Mouse (Mus musculus): Measurements from ENCODE around the gene Fignl2. TPM values are rescaled to one million over a fixed set of nuclear protein-coding genes. Genes with fewer than 3 reads are reported as not detected.

The Fignl2 gene
- total and polyA plus RNA-seq, 2 experiments, result 1.8 to 6.4 TPM

- peaks cover 17% of the 10 kb centered on the region for H3K4me1 ChIP-seq (ENCODE audit: control insufficient read depth, insufficient read depth, low read length)
- TF ChIP-seq POLR2A (IDR thresholded peaks at IDR 0.05; ENCODE audit: extremely low read depth, insufficient read depth, low read length) (no peak), CTCF (IDR thresholded peaks at IDR 0.05; ENCODE audit: low read depth, low read length) (no peak)
- H3K4me3 ChIP-seq (ENCODE audit: insufficient read depth, low read depth, low read length), result no peak overlapping the region
- peaks cover 53% of the 10 kb centered on the region; the same call in 1 of the 2 replicates for H3K79me2 ChIP-seq (ENCODE audit: control insufficient read depth, insufficient read depth, low read length)
- no peak overlapping the region for H3K27ac ChIP-seq (replicated peaks; ENCODE audit: insufficient read depth, low read depth, low read length)
- H3K9ac ChIP-seq (ENCODE audit: low read depth, low read length), result no peak overlapping the region
- H3K36me3 ChIP-seq (ENCODE audit: control insufficient read depth, insufficient read depth, low read length), result no peaks in the 10 kb centered on the region
- 64% methylated on average over 26 of the region's 26 CpGs for WGBS
- DNase-seq (ENCODE audit: extremely low read depth, low read depth, low spot score), result no peak
- H3K27me3 ChIP-seq (ENCODE audit: control insufficient read depth, insufficient read depth, low read length), result no peaks in the 10 kb centered on the region
These were observed 2.0 kb downstream of the Fignl2 start for GRCm38 (mm10) chr15:101076071-101077000.

- no peaks in the 10 kb centered on the region for H3K27me3 ChIP-seq (ENCODE audit: control insufficient read depth, insufficient read depth, low read length)
- H3K36me3 ChIP-seq (ENCODE audit: control insufficient read depth, insufficient read depth, low read length), result no peaks in the 10 kb centered on the region
- no peak overlapping the region for H3K9ac ChIP-seq (ENCODE audit: low read depth, low read length)
- TF ChIP-seq POLR2A (IDR thresholded peaks at IDR 0.05; ENCODE audit: extremely low read depth, insufficient read depth, low read length) (no peak), CTCF (IDR thresholded peaks at IDR 0.05; ENCODE audit: low read depth, low read length) (no peak)
- peaks cover 20% of the 10 kb centered on the region for H3K4me1 ChIP-seq (ENCODE audit: control insufficient read depth, insufficient read depth, low read length)
- no peak overlapping the region for H3K27ac ChIP-seq (replicated peaks; ENCODE audit: insufficient read depth, low read depth, low read length)
- no peak for DNase-seq (ENCODE audit: extremely low read depth, low read depth, low spot score)
- 86% methylated on average over 5 of the region's 5 CpGs for WGBS
- H3K79me2 ChIP-seq (ENCODE audit: control insufficient read depth, insufficient read depth, low read length), result peaks cover 56% of the 10 kb centered on the region; the same call in 1 of the 2 replicates
- H3K4me3 ChIP-seq (ENCODE audit: insufficient read depth, low read depth, low read length), result no peak overlapping the region
These were observed 2.7 kb downstream of the Fignl2 start for GRCm38 (mm10) chr15:101075656-101076055.

DNA sequence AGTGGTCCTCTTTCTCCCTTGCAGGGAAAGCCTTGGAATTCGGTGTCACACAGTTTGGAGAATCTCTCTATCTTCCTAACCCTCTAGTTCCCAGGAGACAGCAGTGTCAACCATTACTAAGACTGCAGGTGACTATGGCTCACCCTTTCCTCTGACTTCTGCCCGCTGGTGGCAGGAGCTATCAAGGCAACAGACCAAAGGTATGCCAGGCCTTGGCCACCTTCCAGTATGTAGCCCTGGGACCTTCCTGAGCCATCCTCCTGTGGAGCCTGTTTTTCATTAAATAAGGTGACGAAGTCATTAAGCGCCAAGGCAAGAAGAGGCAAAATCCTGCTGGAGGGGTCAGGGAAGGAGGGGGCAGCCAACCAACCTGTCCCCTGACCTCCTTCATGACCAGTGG lies 3.2 kb downstream of the Fignl2 start:
- no peak overlapping the region for H3K9ac ChIP-seq (ENCODE audit: low read depth, low read length)
- TF ChIP-seq CTCF (IDR thresholded peaks at IDR 0.05; ENCODE audit: low read depth, low read length) (peak; percentile 58), POLR2A (IDR thresholded peaks at IDR 0.05; ENCODE audit: extremely low read depth, insufficient read depth, low read length) (no peak)
- H3K27me3 ChIP-seq (ENCODE audit: control insufficient read depth, insufficient read depth, low read length), result no peaks in the 10 kb centered on the region
- peaks cover 21% of the 10 kb centered on the region for H3K4me1 ChIP-seq (ENCODE audit: control insufficient read depth, insufficient read depth, low read length)
- no peak overlapping the region for H3K27ac ChIP-seq (replicated peaks; ENCODE audit: insufficient read depth, low read depth, low read length)
- 45% methylated on average over 4 of the region's 4 CpGs for WGBS
- peaks cover 53% of the 10 kb centered on the region; the same call in 1 of the 2 replicates for H3K79me2 ChIP-seq (ENCODE audit: control insufficient read depth, insufficient read depth, low read length)
- no peaks in the 10 kb centered on the region for H3K36me3 ChIP-seq (ENCODE audit: control insufficient read depth, insufficient read depth, low read length)
- H3K4me3 ChIP-seq (ENCODE audit: insufficient read depth, low read depth, low read length), result no peak overlapping the region
- DNase-seq (ENCODE audit: extremely low read depth, low read depth, low spot score), result peak; percentile 76

DNA sequence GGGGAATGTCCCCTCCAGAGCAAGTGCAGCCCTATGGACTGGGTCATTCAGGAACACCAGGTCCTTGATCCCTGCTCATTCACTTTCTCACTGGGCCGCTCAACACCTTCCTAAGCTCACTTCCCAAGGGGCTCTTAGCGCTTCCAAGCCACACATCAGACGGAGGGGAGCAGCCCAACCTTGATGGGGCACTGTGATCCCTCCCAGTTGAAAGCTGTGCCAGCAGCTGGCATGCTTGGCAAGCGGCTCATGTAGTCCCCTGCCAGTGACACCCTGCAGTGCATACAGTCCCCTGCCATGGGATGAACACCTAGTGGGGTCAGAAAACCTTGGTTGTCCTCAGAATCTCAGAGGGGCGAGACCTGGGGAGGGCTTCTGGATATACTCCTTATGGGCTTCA lies 4.3 kb downstream of the Fignl2 start:
- Histone ChIP-seq H3K4me3 (ENCODE audit: insufficient read depth, low read depth, low read length) (no peak overlapping the region), H3K9ac (ENCODE audit: low read depth, low read length) (no peak overlapping the region), H3K4me1 (ENCODE audit: control insufficient read depth, insufficient read depth, low read length) (peaks cover 28% of the 10 kb centered on the region), H3K79me2 (ENCODE audit: control insufficient read depth, insufficient read depth, low read length) (peaks cover 57% of the 10 kb centered on the region; the same call in 1 of the 2 replicates), H3K36me3 (ENCODE audit: control insufficient read depth, insufficient read depth, low read length) (no peaks in the 10 kb centered on the region), H3K27me3 (ENCODE audit: control insufficient read depth, insufficient read depth, low read length) (no peaks in the 10 kb centered on the region), H3K27ac (replicated peaks; ENCODE audit: insufficient read depth, low read depth, low read length) (no peak overlapping the region)
- DNase-seq (ENCODE audit: extremely low read depth, low read depth, low spot score), result no peak
- TF ChIP-seq POLR2A (IDR thresholded peaks at IDR 0.05; ENCODE audit: extremely low read depth, insufficient read depth, low read length) (no peak), CTCF (IDR thresholded peaks at IDR 0.05; ENCODE audit: low read depth, low read length) (no peak)
- WGBS, result 66% methylated on average over 5 of the region's 5 CpGs

- no peak overlapping the region for H3K9ac ChIP-seq (ENCODE audit: low read depth, low read length)
- WGBS, result 57% methylated on average over 2 of the region's 2 CpGs
These were observed 5.6 kb downstream of the Fignl2 start for GRCm38 (mm10) chr15:101072736-101073135.

DNA sequence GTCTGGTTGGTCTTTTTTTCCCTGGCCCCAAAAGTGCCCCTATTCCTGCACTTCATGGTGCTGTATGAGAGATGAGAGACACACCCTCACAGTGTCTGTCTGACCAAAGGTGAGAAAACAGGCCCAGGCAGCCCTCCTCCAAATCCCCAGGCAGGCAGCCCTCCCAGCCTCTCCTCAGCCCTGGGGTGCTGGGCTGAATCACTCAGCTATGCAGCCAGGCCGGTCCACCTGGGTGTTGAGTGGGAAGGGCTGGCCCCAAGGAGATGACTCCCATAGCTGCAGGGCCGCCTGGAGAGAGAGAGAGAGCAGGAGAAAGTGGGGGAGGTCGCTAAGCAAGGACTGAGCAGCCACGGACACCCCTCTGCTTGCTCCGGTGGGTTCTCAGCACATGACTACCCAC lies 7.6 kb downstream of the Fignl2 start:
- no peaks in the 10 kb centered on the region for H3K36me3 ChIP-seq (ENCODE audit: control insufficient read depth, insufficient read depth, low read length)
- peaks cover 54% of the 10 kb centered on the region; the same call in 1 of the 2 replicates for H3K79me2 ChIP-seq (ENCODE audit: control insufficient read depth, insufficient read depth, low read length)
- no peaks in the 10 kb centered on the region for H3K27me3 ChIP-seq (ENCODE audit: control insufficient read depth, insufficient read depth, low read length)
- peaks cover 25% of the 10 kb centered on the region for H3K4me1 ChIP-seq (ENCODE audit: control insufficient read depth, insufficient read depth, low read length)
- no peak overlapping the region for H3K9ac ChIP-seq (ENCODE audit: low read depth, low read length)
- no peak overlapping the region for H3K27ac ChIP-seq (replicated peaks; ENCODE audit: insufficient read depth, low read depth, low read length)
- no peak for DNase-seq (ENCODE audit: extremely low read depth, low read depth, low spot score)
- no peak overlapping the region for H3K4me3 ChIP-seq (ENCODE audit: insufficient read depth, low read depth, low read length)
- 71% methylated on average over 5 of the region's 5 CpGs for WGBS
- TF ChIP-seq POLR2A (IDR thresholded peaks at IDR 0.05; ENCODE audit: extremely low read depth, insufficient read depth, low read length) (no peak), CTCF (IDR thresholded peaks at IDR 0.05; ENCODE audit: low read depth, low read length) (no peak)

More at GRCm38 (mm10) chr15:101072736-101073135, 5.6 kb downstream of the Fignl2 start:
- Histone ChIP-seq H3K79me2 (ENCODE audit: control insufficient read depth, insufficient read depth, low read length) (peaks cover 55% of the 10 kb centered on the region; the same call in 1 of the 2 replicates), H3K4me3 (ENCODE audit: insufficient read depth, low read depth, low read length) (no peak overlapping the region), H3K27ac (replicated peaks; ENCODE audit: insufficient read depth, low read depth, low read length) (no peak overlapping the region), H3K36me3 (ENCODE audit: control insufficient read depth, insufficient read depth, low read length) (no peaks in the 10 kb centered on the region), H3K4me1 (ENCODE audit: control insufficient read depth, insufficient read depth, low read length) (peaks cover 29% of the 10 kb centered on the region), H3K27me3 (ENCODE audit: control insufficient read depth, insufficient read depth, low read length) (no peaks in the 10 kb centered on the region)
- no peak for DNase-seq (ENCODE audit: extremely low read depth, low read depth, low spot score)
- no peak for TF ChIP-seq CTCF (IDR thresholded peaks at IDR 0.05; ENCODE audit: low read depth, low read length)
- TF ChIP-seq POLR2A (IDR thresholded peaks at IDR 0.05; ENCODE audit: extremely low read depth, insufficient read depth, low read length), result no peak

Measured in liver, adult 2 months (tissue).